Mouse (Mus musculus) heart, postnatal 25 days (tissue): Measurements from ENCODE around the gene Sec14l3. TPM values are rescaled to one million over a fixed set of nuclear protein-coding genes. Genes with fewer than 3 reads are reported as not detected.
"Not testable (repeated sequence)": the region's sequence is repeated elsewhere in the genome, so short reads cannot be mapped to it uniquely, and the experiment has no call there.

Experiments used
- DNase-seq: peaks from one replicate; pipeline ENCODE4 v3.0.0; 2022; ENCODE audit warnings: low spot score
- intact Hi-C: fragments of 180-260 bp; cut with DNase I; formaldehyde crosslinking; loops from one replicate; pipeline ENCODE4 v1.15.1; 2025
- total RNA-seq, 2 experiments: library from RNA; stranded (reverse); gene quantifications; 2 replicates each; pipeline ENCODE4 v1.2.3; 2021

Sec14l3 gene
- total RNA-seq: not detected

DNA sequence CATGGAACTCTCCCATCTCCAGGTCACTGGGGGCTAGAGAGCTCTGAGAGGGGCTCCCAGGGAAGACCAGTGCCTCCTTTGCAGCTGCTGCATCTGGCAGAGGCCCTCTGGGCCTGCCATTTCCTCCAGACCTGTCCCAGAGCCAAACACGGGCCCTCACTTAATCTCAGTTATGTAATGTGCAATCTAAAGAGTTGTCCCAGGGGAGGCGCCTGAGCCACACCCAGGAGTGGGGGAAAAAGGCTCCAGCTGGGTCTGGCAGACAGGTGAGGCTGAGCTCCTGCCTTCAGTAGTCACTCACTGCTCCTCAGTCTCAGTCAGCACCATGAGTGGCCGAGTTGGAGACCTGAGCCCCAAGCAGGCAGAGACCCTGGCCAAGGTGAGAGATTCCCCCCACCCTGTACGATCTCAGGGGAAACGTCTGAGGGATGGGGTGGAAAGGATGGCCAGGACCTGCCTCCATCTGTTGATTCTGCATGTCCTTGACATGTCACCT is at the start of gene Sec14l3:
Sec14l3 (plus strand) TSS at position 215 of the 496 bp plus-strand sequence.
- no peak for DNase-seq
- intact Hi-C loops: no loop called here

DNA sequence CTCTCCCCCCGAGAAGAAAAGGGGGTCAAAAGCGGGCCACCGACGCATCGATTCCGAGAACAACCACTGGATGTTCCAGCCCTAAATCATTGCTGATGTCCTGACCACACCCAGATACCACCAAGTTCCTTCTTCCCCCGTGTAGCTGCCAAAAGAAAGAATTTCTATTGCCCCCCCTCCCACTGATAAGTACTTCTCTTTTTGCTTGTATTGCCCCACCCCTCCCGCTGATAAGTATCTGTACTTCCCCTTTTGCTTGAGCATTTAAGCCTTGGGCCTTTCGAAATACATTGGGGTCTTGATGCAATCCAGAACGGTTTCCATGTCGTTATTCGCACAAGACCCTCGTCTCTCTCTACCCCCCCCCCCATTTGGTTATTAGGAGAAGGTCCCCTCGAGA is 48.8 kb upstream of the Sec14l3 start:
- intact Hi-C loops, DNase-seq: not testable (repeated sequence)

DNA sequence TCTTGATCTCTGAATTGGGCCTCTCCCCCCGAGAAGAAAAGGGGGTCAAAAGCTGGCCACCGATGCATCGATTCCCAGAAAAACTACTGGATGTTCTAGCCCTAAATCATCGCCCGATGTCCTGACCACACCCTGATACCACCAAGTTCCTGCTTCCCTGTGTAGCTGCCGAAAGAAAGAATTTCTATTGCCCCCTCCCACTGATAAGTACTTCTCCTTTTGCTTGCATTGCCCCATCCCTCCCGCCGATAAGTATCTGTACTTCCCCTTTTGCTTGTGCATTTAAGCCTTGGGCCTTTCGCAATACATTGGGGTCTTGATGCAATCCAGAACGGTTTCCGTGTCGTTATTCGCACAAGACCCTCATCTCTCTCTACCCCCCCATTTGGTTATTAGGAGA is 42.5 kb upstream of the Sec14l3 start:
- DNase-seq, intact Hi-C loops: not testable (repeated sequence)

DNA sequence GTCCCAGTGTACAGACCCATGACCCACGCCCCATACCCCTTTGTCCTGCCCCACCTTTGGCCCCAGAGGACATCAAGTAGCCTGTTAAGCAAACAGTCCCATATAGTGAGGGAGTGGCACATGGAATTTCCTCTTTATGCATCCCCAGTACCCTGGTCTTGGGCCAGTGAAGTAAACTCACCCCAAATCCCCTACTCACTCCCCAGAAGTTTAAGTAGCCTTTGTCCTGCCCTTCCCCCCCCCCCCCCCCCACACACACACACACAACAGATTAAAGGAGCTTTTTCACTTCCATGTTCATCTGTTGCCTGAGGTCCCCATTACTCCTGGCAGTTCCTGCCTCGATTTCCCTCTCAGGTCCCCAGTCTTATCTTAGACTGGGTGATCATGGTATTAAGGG is 41.3 kb upstream of the Sec14l3 start:
- DNase-seq: no peak
- intact Hi-C loops: no loop called here

DNA sequence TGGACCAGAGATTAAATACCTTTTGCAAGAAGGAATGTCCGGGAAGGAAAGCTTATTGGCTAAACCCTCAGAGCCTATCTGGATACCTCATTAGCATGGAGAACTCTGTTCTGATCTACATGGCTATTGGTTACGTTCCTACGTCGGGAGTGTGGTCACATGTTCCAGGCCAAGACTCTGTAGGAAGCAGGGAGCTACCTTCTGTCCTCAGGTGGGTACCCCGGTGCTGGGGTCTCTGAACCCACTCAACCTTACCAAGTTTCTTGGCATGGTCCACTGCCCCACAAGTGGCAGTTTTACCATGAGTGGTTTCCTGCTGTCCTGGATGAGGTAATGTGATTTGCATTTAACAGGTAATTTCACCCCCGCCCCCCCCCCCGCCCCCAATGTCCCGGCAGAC is 37.6 kb upstream of the Sec14l3 start:
- intact Hi-C loops: no loop called here
- DNase-seq: no peak

DNA sequence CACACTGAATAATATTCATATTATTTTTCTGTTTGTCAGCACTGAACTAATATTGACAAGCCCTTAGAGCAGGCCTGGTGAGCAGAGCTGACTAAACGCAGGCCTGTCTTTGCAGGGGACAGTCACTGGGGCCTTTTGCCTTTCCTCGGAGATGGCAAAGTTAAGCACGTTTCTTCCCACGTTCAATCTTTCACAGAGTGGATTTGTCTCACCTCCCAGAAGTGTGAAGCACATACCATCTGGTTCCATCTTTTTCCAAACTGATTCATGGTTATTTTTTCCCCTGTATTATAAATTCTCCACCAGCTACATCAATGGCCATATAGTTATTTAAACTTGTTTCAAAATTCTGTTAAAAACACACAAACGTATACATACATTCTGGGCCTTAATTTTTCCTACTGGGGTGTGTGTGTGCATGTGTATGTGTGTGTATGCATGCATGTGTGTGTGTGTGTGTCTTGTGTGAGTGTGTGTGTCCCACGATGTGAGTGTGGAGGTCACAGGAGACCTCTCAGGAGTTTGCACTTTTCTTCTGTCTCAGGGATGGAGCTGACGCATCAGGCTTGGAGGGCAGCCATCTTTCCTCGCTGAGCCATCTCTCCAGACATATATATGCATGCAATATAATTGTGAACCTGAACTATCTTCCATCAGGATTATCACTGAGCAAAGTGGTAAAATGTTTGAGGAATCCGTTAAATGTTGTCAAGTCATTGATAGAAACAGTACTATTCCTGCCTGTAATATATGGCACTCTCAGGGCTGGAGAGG is 36.9 kb upstream of the Sec14l3 start:
- no peak for DNase-seq
- intact Hi-C loops: no loop called here

DNA sequence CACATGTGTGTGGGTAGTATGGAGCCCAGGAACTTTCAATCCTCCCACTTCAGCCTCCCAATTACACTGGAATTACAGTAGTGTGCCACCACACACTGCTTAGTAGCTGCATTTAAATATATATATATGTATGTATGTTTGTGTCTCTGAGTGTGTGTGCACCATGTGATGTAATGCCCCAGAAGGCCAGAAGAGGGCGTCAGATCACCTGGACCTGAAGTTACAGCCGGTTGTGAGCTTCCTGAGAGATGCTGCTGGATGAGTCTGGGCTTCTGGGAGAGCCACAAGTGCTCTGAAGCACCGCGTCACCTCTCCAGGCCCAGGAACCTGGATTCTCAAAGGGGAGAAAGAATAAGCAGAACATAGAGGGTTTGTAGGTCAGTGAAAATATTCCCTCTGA is 35.3 kb upstream of the Sec14l3 start:
- intact Hi-C loops: no loop called here
- DNase-seq: no peak

DNA sequence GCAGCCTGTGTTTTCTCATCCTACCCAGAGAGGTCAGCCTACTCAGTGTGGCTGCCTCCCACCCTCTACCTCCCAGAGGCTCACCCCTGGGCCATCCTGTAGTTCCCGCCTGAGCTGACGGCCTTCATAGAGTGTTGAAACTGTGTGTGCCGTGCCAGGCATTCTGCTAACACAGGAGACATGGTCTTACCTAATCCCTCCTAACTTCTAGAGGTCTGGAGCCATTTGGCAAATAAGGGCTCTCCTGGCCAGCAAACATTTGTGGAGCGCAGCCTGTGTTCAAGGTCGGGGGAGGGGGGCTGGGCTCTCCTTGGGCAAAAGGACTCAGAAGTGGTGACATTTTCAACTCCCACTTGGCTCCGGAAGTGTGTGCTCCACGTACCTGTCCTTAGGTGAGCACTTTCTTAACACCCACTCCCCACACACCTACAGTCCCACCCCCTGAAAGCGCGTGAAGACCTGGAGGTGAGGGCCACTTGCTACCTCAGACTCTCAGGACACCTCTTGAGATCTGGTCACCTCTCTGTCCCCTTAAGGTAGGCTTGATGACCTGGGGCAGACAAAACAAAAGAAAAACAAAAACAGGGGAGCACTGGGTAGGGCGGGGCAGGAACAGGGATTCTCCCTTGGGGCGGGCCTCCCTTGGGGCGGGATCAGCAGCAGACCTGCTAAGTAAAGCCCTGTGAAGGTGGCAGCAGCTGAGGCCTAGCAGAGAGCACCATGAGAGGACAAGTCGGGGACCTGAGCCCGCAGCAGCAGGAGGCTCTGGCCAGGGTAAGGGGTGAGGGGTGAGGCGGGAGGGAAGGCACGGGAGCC is 33.3 kb upstream of the Sec14l3 start, which contains the start of gene Sec14l4:
Sec14l4 (plus strand) TSS at position 337 of the 816 bp plus-strand sequence.
- intact Hi-C loops: no loop called here
- no peak for DNase-seq

DNA sequence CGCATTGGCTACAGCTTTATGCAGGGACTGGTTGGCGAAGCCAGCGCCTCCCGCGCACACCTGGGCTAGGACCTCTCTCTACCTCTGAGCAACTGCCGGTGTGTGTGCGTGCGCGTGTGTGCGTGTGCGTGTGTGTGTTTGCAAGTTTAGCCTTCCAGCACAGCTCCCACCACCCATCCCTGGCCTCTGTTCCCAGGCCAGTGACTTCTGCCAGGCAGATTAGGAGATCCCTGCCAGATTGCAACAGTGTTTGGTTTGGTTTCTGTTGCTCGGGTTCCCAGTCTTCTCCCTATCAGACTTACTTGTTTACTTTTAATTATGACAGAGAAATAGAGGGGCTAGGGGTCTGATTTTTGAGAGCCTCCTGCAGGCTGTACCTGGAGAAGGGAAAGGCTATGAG is 32.7 kb upstream of the Sec14l3 start:
- DNase-seq: no peak
- intact Hi-C loops: no loop called here

DNA sequence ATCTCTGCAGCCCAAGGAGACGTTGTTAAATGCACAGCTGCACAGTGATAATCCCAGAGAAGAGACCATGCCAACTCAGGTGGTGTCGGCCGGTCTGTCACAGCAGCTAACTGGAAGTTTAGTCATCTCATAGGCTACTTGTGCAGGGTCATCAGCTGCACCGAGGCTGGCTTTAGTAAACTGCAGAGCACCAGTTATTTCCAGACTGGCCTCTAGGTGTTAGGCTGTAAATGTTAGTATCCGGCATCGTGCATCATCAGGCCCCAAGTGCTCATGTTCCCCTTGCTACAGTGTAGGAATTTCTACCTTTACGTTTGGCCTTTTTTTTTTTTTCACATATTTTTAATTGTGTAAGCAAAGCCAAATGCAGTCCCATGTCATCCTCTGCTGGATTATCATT is 31.2 kb upstream of the Sec14l3 start:
- no peak for DNase-seq
- intact Hi-C loops: no loop called here

DNA sequence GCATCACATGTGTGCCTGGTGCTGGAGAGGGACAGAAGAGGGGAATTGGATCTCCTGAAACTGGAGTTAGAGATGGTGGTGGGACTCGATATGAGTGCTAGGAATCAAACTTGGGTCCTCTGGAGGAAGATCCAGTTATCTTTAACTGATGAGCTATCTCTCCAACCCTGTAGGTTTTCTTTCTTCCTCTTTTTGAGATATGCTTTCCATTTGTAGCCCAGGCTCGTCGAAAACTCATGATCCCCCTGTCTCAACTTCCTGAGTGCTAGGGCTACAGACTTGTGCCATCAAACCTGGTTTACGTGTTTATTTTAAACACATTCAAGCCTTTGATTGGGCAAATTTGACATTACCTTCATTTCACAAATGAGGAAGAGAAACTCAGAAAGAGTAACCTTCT is 30.5 kb upstream of the Sec14l3 start:
- intact Hi-C loops: no loop called here
- no peak for DNase-seq

DNA sequence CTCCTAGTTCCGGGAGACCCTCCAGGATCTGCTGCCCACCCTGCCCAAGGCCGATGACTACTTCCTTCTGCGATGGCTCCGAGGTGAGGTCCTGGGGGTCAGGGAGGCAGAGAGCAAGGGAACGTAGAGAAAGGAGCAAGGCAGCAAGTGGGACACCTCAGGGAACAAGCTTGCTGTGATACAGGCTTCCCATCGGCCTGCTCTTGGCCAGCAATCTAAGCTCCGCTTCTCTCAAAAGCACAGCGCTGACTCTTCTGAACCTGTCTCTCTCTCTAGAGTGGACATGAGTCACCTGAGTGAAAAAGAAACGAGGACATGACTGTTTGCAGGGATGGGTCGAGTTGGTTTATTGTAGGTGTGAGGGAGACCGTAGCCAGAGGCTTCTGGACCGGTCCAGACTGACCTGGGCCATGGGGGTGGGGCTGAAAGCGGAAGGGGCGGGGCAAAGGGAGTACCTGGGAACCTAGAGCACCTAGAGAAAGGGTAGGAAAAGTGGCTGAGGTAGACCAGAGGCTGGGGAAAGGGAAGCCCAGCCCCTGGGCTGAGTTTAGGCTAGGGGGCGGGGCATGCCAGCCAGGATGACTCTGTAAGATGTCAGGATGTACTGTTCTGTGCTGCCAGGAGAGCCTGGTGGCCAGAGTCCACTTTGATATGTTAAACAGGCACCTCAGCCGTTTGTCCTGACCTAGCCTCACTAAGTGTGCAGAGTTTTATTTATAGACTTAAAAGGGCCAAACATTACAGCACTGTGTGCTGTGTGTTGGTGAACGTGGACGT is 29.3 kb upstream of the Sec14l3 start:
- intact Hi-C loops: no loop called here
- DNase-seq: no peak

DNA sequence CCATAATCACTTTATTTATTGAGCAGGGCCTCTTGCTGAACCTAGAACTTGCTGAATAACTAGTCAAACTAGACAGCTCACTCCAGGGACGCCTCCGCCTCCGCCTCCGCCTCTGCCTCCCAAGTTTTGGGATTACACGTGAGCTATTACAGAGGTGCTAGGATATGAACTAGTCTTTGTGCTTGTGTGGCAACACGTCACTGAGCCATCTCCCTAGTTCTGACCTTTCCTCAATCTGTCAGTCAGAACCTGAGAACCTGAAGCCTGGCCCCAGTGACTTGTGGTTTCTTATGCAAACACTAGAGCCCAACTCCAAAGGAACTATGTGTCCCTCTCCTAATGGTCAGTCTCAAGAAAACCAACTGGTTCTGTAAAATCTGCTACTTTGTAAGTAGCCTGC is 28.7 kb upstream of the Sec14l3 start:
- intact Hi-C loops: no loop called here
- DNase-seq: no peak

DNA sequence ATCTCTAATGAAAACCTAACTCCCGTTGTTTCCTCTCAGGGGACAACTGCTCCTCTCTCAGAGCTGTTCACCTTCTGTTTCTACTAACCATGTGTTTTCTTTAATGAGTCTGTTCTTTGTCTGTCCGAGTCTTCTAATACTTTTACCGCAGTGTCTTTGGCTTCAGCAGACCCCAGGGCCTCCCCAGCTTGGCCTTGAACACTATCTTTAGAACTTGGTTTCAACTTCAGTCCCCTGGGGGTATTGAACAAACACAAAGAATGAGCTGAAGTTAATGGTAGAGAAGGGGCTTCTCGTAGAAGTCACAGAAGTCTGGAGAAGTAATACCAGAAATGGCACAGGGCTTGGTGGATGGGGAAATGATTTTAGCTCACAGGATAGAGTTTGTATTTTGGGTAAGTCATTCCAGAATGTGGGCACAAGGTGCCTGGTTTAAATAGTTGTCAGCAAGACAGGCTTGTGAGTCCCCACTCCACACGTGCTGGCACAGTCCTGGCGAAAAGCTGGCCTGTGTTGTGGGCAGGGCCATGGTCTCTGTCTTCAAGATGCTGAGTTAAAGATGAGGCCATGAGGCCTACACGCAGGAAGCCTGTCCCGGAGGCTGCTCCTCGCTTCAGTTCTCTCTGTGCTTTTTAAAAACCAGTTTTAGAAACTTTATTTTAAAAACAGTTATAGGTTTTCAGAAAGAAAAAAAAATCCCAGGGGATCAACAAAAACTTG is 28.1 kb upstream of the Sec14l3 start:
- intact Hi-C loops: no loop called here
- DNase-seq: no peak

DNA sequence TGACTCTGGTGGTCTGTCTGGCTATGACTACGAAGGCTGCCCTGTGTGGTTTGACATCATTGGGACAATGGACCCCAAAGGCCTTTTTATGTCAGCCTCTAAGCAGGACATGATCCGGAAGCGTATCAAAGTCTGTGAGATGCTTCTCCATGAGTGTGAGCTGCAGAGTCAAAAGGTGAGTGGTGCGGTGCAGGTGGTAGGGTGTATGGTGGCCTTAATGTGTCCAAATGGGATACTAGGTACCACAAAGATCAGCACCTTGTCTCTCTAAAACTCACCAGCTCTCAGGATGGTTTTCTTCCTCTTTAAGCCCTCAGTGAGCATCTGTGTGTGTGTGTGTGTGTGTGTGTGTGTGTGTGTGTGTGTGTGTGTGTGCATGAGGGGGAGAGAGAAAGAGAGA is 24.7 kb upstream of the Sec14l3 start:
- DNase-seq: no peak
- intact Hi-C loops: no loop called here

DNA sequence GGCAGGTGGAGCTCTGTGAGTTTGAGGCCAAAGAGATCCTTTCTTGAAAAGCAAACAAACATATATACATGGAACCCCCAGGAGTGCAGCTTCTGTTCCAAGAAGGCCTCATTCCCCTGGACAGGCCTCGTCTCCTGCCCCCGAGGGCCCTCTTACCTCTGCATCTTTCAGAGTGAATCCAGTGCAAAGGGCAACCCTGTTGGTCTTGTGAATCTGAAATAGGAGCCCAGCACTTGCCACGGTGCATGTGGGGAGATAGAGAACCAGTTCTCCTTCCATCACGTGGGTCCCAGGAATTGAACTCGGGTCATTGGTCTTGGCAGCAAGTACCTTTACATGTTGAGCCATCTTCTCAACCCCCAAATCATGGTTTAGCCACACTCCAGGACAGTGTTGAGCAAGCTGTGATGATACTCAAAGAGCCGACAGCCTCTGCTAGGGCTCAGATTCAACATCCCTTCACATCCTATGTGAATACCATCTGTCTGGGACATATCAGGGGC is 23.5 kb upstream of the Sec14l3 start:
- no peak for DNase-seq
- intact Hi-C loops: no loop called here

DNA sequence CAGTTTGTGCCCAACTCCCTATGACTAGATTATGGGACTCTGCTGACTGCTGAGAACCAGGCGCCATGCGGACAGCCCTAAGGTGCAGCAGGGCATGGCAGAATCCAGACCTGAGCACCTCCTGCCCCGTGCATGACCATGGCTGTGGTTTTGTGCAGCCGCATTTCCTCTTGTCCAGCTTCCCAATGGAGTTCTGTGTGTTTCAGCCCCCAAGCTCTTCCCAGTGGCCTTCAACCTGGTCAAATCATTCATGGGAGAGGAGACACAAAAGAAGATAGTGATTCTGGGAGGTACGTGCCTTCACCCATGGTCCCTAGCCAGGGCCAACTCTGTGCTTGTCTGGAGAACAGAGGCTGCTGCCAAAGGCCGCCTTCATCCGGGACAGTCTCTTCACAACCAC is 21.6 kb upstream of the Sec14l3 start:
- DNase-seq: no peak
- intact Hi-C loops: no loop called here

DNA sequence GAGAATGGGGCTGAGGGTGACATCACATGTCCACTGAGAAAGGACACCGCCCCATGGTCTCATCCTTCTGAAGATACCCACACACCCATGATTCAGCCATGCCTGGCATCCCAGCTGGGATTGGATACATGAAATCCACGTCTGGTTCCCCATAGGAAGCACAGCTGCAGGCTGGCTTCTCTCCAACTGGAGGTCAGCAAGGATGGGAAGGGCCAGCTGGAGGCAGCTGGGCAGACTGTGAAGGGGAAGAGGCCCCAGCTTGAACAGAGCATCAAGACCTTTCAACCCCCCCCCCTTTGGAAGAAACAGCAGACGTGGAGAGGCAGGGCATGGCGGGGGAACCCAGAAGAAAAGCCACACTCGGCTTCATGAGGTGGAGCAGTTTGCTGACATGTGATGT is 18.1 kb upstream of the Sec14l3 start:
- no peak for DNase-seq
- intact Hi-C loops: no loop called here

DNA sequence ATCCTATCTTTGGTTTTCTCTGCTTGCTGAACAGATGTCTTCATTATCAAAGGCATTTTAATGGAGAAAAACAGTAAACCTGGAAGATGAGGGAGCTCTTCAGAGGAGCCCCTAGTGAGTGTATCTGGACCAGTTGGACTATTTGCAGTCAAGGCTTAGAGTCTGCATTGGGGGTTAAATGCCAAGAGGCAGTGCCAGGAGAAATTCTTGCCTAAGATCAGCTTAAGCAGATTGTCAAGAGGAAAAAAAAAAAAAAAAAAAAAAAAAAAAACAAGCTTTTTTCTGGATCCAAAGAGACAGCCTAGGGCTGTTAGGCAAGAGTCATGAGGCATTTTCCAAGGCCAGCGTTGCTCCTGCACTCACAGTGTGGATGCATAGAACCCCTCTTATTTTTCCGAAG is 16.9 kb upstream of the Sec14l3 start:
- intact Hi-C loops: no loop called here
- no peak for DNase-seq

DNA sequence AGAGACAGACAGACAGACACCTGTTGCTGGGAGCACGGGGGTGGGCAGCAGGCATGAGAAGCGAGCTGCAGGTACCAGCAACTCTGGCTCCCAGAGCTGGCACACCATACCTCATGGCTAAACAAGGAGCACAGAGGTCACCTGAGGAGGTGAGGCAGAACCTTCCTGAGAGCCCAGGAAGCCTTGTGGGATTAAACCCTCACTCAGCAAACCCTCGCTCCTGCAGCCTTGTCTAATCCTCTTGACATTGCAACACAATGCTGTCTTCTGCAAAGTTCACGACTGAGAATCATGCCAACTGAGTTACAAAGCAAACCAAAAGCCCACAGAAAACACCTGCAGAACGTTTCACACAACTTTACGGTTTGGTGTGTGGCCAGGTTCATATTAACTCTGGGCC is 16.2 kb upstream of the Sec14l3 start:
- intact Hi-C loops: no loop called here

More for the DNA sequence above, 16.2 kb upstream of the Sec14l3 start:
- DNase-seq: no peak
